Mouse (Mus musculus) lung, postnatal 36 days (tissue): ENCODE measurements around the gene Dhcr7.

Experiments used
- DNase-seq: peaks from one replicate; pipeline ENCODE4 v3.0.0; 2022; ENCODE audit warnings: mixed read lengths

Dhcr7 gene

DNA sequence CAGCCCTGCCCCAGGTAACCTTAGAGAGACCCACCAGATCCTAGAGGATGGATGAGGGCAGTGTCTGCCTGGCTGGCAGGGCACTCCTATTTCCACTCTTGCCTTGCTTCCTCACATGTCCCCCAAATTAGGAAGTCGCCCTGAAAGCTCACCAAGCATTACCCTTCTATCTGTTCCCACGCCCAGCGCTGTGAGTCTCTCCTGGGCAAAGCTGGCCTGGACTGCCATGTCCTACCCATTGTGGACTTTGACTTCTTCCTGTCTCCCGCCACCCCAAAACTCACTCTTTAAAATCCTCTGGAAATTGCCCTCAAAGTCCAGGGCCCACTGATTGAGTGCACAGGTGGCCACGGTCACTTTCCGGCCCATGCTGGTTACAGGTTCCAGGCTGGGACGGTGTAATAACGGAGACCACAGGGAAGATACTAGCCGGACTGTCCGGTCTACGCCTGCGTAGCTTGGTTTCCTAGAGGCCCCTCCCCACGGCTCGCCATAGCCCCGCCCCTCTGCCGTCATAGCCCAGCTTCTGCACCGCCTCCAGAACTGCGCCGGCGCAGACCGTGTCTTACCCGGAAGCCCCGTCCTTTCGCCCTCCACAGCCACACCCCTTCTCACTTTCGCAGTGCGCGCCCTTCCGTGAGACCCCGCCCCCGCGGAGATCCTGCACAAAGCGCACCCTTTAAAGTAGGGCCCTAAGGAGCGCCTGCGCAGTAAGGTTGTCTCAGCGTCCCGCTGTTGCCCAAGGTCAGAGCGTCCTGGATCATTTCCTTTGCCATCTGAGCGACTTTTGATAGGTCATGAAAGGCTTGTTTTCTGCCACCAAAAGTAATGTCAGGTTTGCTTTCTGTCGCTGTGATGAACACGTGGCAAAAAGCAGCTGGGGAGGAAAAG lies at the start of gene Dhcr7, which contains the start of gene Nadsyn1:
Dhcr7 (plus strand) TSS at position 771 of the 891 bp plus-strand sequence.
Nadsyn1 (minus strand) TSS at position 475 of the 891 bp plus-strand sequence.
- peak; percentile 99 for DNase-seq

DNA sequence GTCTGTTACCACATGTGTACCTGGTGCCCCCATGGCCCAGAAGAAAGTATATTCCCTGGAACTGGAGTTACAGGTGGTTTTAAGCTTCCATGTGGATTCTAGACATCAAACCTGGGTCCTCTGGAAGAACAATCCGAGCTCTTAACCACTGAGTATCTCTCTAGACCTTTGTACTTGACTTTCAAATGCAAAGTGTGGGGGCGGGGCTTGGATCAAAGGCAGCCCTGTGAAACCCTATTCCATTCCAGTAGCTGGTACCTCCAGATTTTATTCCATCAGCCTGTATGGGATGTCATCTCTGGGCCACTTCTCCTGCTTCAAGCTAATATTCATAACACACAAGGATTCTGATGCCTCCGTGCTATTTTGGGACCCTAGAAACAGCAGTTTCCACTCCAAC lies 46.8 kb upstream of the Dhcr7 start:
- DNase-seq, result no peak

DNA sequence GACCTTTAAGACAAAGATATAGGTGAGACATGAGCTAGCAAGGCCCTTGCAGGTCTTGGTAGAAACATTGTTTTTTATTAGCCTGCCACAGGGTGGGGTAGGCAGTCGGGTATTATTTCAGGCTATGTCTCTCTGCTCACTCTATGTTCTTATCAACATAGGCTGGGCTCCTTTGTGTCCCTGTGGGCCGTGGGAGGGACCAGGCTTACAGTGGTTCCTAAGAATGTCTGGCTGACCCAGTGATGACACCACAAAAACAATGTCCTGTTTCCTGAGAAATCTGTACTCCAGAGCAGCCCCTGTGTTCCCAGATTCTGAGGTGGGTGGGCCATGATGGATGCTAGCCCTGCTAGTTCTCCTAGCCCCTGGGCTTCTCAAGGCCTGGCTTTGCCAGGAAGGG lies 45.6 kb upstream of the Dhcr7 start:
- peak; percentile 22 for DNase-seq

GRCm38 (mm10) chr7:143783378-143783995 lies 39.5 kb upstream of the Dhcr7 start:
- DNase-seq, result no peak

- DNase-seq, result peak; percentile 76
Measured at GRCm38 (mm10) chr7:143783996-143784829, 38.7 kb upstream of the Dhcr7 start, which contains the start of gene Mrgpre. Mrgpre (minus strand) TSS chr7:143784500.

GRCm38 (mm10) chr7:143792336-143792985 lies 30.5 kb upstream of the Dhcr7 start:
- DNase-seq, result no peak

DNA sequence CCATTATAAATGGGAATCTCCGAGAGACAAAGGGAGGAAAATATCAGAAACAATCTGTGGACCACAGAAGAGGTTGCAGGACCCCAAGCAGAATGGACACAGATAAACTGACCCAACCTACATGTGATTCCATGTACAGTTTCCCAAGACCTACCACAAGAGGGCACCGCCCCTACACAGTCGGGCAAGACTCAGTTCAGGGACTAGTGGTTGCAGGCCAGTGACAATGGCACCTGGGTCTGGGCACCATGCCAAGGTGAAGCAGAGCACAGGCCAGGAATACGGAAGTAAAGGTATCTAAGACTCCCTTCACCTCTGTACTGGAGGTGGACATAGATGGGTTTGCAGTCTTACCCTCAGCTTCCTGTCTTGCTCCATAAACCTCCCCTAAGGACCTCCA lies 29.8 kb upstream of the Dhcr7 start:
- peak; percentile 80 for DNase-seq

DNA sequence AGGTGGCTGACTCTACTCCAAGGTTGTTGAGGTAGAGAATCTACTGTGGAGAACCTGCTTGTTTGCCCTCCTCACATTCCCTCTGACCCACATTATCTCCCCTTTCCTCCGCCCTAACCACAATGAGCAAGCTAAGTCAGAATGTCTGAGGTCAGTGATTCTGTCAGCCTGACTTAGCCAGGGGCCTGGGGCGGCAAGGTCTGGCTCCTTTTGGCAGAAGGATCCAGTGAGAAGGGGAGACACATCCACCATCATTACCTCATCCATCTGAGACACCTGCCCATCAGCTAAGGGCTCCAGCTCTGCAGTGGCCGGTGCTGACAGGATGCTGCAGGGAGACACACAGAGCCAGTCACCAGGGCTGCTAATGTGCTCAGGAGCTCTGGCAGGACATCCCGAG lies 24.2 kb upstream of the Dhcr7 start:
- DNase-seq, result no peak

DNA sequence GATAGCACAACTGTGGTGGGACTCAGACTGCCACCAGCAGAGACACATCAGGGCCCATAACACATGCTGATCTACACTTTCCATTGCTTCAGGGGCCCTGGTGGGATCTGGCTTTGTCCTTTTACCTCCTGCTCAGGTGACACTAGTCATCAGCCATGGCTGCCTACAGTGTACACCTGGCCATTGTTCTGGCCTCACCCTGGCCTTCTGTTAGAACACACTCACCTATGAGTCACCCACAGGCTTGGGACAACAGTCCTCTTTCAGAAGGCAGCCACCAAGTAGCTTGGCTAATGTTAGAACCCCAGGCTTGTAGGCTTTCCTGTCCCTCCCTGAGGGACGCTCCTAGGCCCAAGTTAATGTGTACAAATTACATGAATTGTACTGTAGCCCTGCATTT lies 22.2 kb upstream of the Dhcr7 start:
- no peak for DNase-seq

DNA sequence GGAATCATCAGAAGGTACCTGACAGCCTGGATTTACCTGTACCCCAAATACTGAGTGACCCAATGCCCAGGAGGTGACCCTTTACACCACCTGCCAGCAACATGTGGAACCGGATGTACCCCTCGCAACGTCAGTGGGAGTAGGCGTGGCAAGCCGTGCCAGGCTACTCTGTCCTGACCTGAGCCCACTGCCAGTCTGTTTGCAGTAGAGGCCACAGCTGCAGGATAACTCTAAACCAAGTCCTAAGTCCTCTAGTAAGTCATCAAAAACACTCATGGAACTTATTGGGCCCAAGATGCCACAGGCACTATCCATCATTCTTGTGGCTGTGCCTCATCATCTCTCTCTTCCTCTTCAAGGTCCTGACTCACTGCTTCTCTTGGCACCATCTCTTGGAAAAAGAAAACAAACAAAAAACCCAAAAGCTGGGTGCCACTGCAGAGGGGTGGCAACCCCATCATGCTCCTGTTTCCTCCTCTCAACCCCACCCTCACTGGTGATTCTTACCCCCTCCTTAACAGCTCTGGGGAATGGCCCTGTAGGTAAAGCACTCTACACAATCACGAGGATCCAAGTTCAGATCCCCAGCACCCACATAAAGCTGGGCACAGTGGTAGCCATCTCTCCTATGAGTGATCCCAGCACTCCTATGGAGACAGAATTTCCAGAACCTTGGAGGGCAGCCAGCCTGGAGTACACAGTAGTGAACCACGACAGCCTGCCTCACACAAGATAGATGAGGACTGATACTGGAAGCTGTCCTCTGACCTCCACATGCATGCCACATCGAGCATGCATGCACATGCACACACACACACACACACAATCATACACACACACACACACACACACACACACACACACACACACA lies 21.5 kb upstream of the Dhcr7 start:
- no peak for DNase-seq

DNA sequence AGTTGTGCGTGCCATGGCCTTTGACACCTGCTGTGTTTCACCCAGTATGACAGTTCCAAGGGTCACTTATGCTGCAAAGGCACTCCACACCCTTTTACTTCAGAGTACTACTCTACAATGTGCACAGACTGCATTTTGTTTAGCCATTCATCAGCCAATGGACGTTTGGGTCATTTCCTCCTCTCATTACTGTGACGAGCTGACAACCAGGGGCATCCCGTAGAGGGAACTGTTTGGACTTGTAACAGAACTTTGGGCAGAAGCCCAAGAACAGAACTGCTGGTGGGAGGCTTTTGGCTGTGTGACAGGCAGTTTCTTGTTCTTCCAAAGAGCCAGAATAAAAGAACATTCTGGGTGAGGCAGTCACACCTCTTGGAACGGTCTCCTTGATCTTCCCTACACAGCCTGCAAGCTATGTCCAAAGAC lies 17.7 kb upstream of the Dhcr7 start:
- peak; percentile 54 for DNase-seq

DNA sequence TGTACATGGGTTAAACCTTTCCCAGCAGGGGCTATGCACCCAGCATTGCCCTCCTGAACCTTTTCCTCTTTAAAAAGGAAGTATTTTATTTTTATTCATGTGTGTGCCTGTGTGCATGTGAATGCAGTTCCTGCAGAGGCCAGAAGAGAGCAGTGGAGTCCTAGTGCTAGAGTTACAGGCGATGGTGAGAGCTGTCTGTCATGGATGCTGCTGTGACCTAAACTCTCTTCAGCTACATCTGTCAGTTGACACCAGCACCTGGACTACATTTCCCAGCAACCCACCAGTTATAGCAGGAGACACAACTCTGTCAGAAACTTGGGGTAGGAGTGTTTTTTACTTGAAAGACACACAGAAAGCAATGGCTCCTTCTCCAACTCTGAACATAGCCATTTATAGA lies 14.0 kb upstream of the Dhcr7 start:
- no peak for DNase-seq

GRCm38 (mm10) chr7:143819201-143819600 lies 3.7 kb upstream of the Dhcr7 start:
- no peak for DNase-seq

DNA sequence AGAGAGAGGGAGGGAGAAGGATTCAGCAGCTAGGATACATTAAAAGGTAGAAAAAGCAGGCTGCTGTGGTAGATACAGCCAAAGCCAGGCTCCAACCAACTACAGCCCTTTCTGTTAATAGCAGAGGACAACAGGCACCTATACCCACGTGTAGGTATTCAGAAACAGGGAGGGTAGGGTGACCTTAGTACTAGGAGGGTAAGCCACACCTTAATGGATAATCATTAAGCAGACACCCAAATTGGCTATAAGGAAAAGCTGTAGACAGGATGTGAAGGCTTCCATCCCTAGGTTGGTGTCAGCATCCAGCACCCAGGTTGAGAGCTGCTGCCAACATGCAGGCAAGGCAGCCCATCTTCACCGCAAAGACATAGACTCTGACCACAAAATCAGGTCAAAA lies 1.7 kb upstream of the Dhcr7 start:
- no peak for DNase-seq

DNA sequence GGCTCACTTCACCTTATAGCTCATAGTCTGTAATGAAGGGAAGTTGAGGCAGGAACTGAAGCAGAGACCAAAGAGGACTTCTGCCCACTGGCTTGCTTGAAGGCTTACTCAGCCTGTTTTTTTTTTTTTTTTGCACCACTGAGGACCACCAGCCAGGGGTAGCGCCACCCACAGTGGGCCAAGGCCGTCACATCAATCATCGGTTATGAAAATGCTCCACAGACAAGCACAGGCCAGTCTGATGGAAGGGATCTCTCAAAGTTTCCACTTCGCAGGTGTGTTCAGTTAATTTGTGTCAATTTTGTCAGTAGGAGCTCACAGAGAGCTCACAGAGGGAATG lies 291 bp downstream of the Dhcr7 start:
- DNase-seq, result no peak

DNA sequence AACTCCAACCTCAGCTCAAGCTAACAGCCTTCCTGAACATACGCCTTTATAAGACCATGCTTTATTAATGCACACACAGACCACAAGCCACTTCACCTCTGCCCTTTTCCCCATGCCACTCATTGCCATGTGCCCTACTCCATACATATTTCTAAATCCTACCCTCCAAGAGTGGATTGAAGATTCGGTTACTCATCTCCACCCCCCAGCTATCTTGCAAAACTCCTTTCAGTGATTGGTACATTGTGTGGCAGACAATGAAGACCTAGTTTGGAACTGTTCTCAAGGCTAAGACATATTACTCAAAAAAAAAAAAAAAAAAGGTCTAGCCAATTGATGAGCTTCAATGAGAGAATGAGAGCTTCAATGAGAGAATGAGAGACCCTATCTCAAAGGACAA lies 4.0 kb downstream of the Dhcr7 start:
- DNase-seq, result peak; percentile 10

- DNase-seq, result peak; percentile 98
Measured at GRCm38 (mm10) chr7:143829504-143830331, 6.8 kb downstream of the Dhcr7 start.

- no peak for DNase-seq
Measured at GRCm38 (mm10) chr7:143830399-143830798, 7.5 kb downstream of the Dhcr7 start.

GRCm38 (mm10) chr7:143832196-143832595 lies 9.3 kb downstream of the Dhcr7 start:
- peak; percentile 46 for DNase-seq

- DNase-seq, result no peak
Measured at GRCm38 (mm10) chr7:143832611-143833010, 9.7 kb downstream of the Dhcr7 start.
